Mouse (Mus musculus): ENCODE results near the gene Olfr1253. TPM values are rescaled to one million over a fixed set of nuclear protein-coding genes. Genes with fewer than 3 reads are reported as not detected.

Olfr1253 gene
- not detected for total RNA-seq (2023)

DNA sequence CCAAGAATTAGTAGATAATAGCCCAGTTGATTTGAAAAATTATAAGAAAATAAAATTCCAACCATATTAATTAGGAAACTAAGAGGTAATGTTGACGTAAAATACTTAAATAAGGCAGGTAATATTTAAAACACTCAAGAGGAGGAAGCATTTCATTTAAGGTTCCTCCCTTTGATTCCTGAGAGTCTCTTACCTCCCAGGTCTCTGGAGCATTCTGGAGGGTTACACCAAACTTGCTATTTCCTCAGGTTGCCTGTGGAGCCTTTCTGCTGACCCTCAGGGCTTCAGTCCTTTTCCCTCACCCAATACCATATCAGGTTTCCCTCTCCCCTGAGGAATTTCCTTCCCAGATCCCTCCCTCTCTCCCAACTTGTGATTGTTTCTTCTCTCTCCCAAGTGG lies at the start of gene Olfr1253:
Gene Olfr1253, minus strand, starts transcription at position 101 of the 400 bp plus-strand sequence.

DNA sequence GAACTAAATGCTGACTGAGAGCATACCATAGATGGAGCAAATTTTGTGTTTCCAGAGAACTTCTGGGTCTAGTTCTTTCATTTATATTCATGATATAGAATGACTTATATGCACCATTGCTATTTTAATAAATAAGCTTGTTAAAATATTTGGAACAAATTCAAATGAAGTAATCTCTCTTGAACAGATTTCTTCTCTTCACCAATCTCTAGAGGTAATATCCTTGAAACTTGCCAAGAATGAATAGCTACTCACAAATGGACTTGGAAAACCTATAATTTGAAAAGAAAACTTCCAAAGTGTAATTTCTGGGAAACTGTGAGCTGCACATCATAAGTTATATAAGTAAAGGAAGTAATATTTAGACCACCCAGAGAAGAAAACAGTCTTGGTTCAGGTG lies 36.6 kb upstream of the Olfr1253 start, which contains the start of gene Olfr1254:
Gene Olfr1254, minus strand, starts transcription at position 101 of the 400 bp plus-strand sequence.

DNA sequence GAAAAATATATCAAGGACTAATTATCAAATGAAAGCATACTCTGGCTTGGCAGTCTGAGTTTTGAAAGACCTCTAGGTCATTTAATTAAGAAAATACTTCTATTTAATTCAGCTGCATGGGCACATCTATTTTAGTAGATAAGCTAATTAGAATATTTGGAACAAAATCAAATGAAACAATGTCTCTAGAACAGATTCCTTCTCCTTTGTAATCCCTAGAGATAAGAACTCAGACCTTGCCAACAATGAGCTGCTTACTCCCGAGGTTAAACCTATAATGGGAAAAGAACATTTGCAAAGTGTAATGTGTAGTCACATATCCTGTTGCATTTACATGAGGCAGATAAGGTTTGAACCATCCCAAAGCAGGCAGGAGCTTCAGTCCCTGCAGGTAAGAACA lies 32.0 kb downstream of the Olfr1253 start, which contains the start of gene Olfr1252:
Gene Olfr1252, minus strand, starts transcription at position 101 of the 400 bp plus-strand sequence.

Other genes starting within 250 kb of the Olfr1253 start
- not detected for gene Olfr1243, start 225.6 kb downstream of the Olfr1253 start, total RNA-seq (2023)
- not detected for gene Olfr1245, start 178.6 kb downstream of the Olfr1253 start, total RNA-seq (2023)
- not detected for gene Olfr1246, start 163.9 kb downstream of the Olfr1253 start, total RNA-seq (2023)
- gene Olfr1247, start 143.0 kb downstream of the Olfr1253 start, total RNA-seq (2023), result under 1 TPM; 0.10 to 0.15 TPM
- gene Olfr1248, start 138.8 kb downstream of the Olfr1253 start, total RNA-seq (2023), result not detected
- not detected for gene Olfr1249, start 122.1 kb downstream of the Olfr1253 start, total RNA-seq (2023)
- not detected for gene Olfr1250, start 95.6 kb downstream of the Olfr1253 start, total RNA-seq (2023)
- gene Olfr1251, start 85.2 kb downstream of the Olfr1253 start, total RNA-seq (2023), result not detected
- not detected for gene Olfr1252, start 32.1 kb downstream of the Olfr1253 start, total RNA-seq (2023)
- not detected for gene Olfr1254, start 36.5 kb upstream of the Olfr1253 start, total RNA-seq (2023)
- not detected for gene Olfr1255, start 55.0 kb upstream of the Olfr1253 start, total RNA-seq (2023)
- not detected for gene Olfr1256, start 84.5 kb upstream of the Olfr1253 start, total RNA-seq (2023)
- not detected for gene Olfr48, start 91.1 kb upstream of the Olfr1253 start, total RNA-seq (2023)
- not detected for gene Olfr1257, start 121.3 kb upstream of the Olfr1253 start, total RNA-seq (2023)
- gene Olfr1258, start 170.2 kb upstream of the Olfr1253 start, total RNA-seq (2023), result not detected
- gene Olfr1259, start 191.6 kb upstream of the Olfr1253 start, total RNA-seq (2023), result not detected
- gene Olfr1260, start 217.2 kb upstream of the Olfr1253 start, total RNA-seq (2023), result not detected
- gene Olfr1261, start 234.1 kb upstream of the Olfr1253 start, total RNA-seq (2023), result not detected
- not detected for gene Olfr1262, start 243.1 kb upstream of the Olfr1253 start, total RNA-seq (2023)

All from monocyte, adult 59 days (primary cell).